8 mouse cellular contexts compared by ENCODE assay signal in the genomic region with DNA sequence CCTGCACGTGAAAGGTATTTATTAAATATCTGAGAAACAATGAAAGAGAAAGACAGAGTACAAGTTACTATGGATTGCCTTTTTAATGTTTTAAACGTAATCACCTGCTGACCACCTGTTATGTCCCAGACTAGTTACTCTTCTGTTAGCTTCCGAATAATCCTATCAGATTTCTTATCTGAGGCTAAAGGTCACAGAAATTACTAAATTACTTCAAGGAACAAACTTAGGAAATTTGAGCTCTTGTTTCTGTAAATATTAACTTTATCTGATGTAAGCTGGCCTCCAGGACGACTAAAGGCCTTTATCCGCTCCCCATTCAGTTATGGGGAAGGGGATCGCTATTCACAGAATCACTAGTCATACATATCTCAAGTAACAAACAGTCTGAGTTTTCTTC. TPM values are rescaled to one million over a fixed set of nuclear protein-coding genes. Genes with fewer than 3 reads are reported as not detected.
DNase-seq lines count a peak whose midpoint lies in the region; ATAC-seq and TF ChIP-seq lines count a peak whose summit lies in the region.

No protein-coding gene starts in this region.

- no peak for TF ChIP-seq CTCF in G1E (IDR thresholded peaks at IDR 0.05; ENCODE audit: low read depth, low read length)
- no peak for TF ChIP-seq CTCF in forebrain, postnatal 0 days (IDR thresholded peaks at IDR 0.05; ENCODE audit: low read depth)
- no peak for TF ChIP-seq CTCF in liver, postnatal 0 days (IDR thresholded peaks at IDR 0.05; ENCODE audit: low read depth)

- ATAC-seq in heart, embryonic 16.5 days (replicated peaks; ENCODE audit: extremely low read depth, insufficient read depth, low FRiP score), result no peak
- no peak for ATAC-seq in G1E (ENCODE audit: extremely low read depth, insufficient number of reproducible peaks, low FRiP score, poor library complexity, severe bottlenecking)
- ATAC-seq in forebrain, postnatal 0 days, result no peak
- ATAC-seq in liver, postnatal 0 days, result no peak

- WGBS in heart, embryonic 16.5 days, result 38% methylated on average over 6 of the region's 6 CpGs
- 48% methylated on average over 6 of the region's 6 CpGs for WGBS in forebrain, postnatal 0 days
- 35% methylated on average over 6 of the region's 6 CpGs for WGBS in liver, postnatal 0 days (ENCODE audit: insufficient replicate concordance)

- DNase-seq in heart, postnatal 14 days, result no peak
- DNase-seq in G1E (ENCODE audit: low spot score), result no peak
- no peak for DNase-seq in forebrain, postnatal 0 days
- DNase-seq in liver, postnatal 0 days, result no peak
- DNase-seq in gastrocnemius, postnatal 4 days (ENCODE audit: low spot score in 2 of 2), result no peak
- no peak for DNase-seq in frontal cortex, postnatal 14 days (ENCODE audit: low spot score in 2 of 2)
- no peak for DNase-seq in left cerebral cortex, adult 18-20 months (ENCODE audit: low spot score in 2 of 2)

- TF ChIP-seq EP300 in liver, postnatal 0 days (IDR thresholded peaks at IDR 0.05; ENCODE audit: low read depth), result no peak

- peak overlapping the region; percentile 85 for H3K9ac ChIP-seq in heart, embryonic 16.5 days (ENCODE audit: low read length)
- H3K9ac ChIP-seq in forebrain, postnatal 0 days, result peak overlapping the region; percentile 84
- H3K9ac ChIP-seq in liver, postnatal 0 days (replicated peaks), result peak overlapping the region; percentile 89; the same call in 1 of the 2 replicates

- no peaks in the 10 kb centered on the region for H3K36me3 ChIP-seq in heart, embryonic 16.5 days (ENCODE audit: control insufficient read depth, insufficient read depth)
- peaks cover 35% of the 10 kb centered on the region for H3K36me3 ChIP-seq in G1E (replicated peaks)
- no peaks in the 10 kb centered on the region for H3K36me3 ChIP-seq in forebrain, postnatal 0 days (ENCODE audit: insufficient read depth)
- no peaks in the 10 kb centered on the region for H3K36me3 ChIP-seq in liver, postnatal 0 days (replicated peaks; ENCODE audit: insufficient read depth, low read length)

- H3K9me3 ChIP-seq in heart, embryonic 16.5 days (replicated peaks; ENCODE audit: control insufficient read depth, low read length), result no peaks in the 10 kb centered on the region
- H3K9me3 ChIP-seq in G1E (replicated peaks), result no peaks in the 10 kb centered on the region
- no peaks in the 10 kb centered on the region for H3K9me3 ChIP-seq in forebrain, postnatal 0 days (ENCODE audit: low read length)
- H3K9me3 ChIP-seq in liver, postnatal 0 days (ENCODE audit: low read length), result no peaks in the 10 kb centered on the region

- intact Hi-C loops in heart, postnatal 14 days (cut with DNase I), result loop anchor here (2.0 to 10.0 kb wide), 3 partner anchors 79 to 377 kb away; partner anchors contain the start of gene Zfand5

- H3K4me1 ChIP-seq in heart, embryonic 16.5 days (ENCODE audit: control insufficient read depth, insufficient read depth, low read length), result peaks cover 28% of the 10 kb centered on the region
- H3K4me1 ChIP-seq in G1E (ENCODE audit: insufficient read depth, low read depth, low read length), result peaks cover 41% of the 10 kb centered on the region
- H3K4me1 ChIP-seq in forebrain, postnatal 0 days (ENCODE audit: insufficient read depth), result peaks cover 21% of the 10 kb centered on the region; the same call in 1 of the 2 replicates
- peaks cover 25% of the 10 kb centered on the region for H3K4me1 ChIP-seq in liver, postnatal 0 days (ENCODE audit: insufficient read depth)

- no peak overlapping the region for H3K27ac ChIP-seq in heart, embryonic 16.5 days (ENCODE audit: low read length)
- H3K27ac ChIP-seq in forebrain, postnatal 0 days (ENCODE audit: low read depth, low read length), result no peak overlapping the region
- H3K27ac ChIP-seq in liver, postnatal 0 days (ENCODE audit: low read depth), result peak overlapping the region; percentile 98

- H3K27me3 ChIP-seq in heart, embryonic 16.5 days (ENCODE audit: control insufficient read depth, insufficient read depth, low read length), result no peaks in the 10 kb centered on the region
- H3K27me3 ChIP-seq in G1E (ENCODE audit: insufficient read depth, low read length), result no peaks in the 10 kb centered on the region
- no peaks in the 10 kb centered on the region for H3K27me3 ChIP-seq in forebrain, postnatal 0 days (ENCODE audit: insufficient read depth, low read length)
- no peaks in the 10 kb centered on the region for H3K27me3 ChIP-seq in liver, postnatal 0 days (ENCODE audit: insufficient read depth, low read length)

- H3K4me3 ChIP-seq in heart, embryonic 16.5 days (ENCODE audit: low read length), result peak overlapping the region; percentile 72
- peak overlapping the region; percentile 92 for H3K4me3 ChIP-seq in G1E (ENCODE audit: low read depth, low read length)
- peak overlapping the region; percentile 96 for H3K4me3 ChIP-seq in forebrain, postnatal 0 days (ENCODE audit: low read depth, low read length)
- H3K4me3 ChIP-seq in liver, postnatal 0 days (ENCODE audit: low read depth, low read length), result peak overlapping the region; percentile 86

- peak overlapping the region; percentile 83 for H3K4me2 ChIP-seq in heart, embryonic 16.5 days (ENCODE audit: low read depth, low read length)
- H3K4me2 ChIP-seq in forebrain, postnatal 0 days (ENCODE audit: low read depth), result peak overlapping the region; percentile 91
- H3K4me2 ChIP-seq in liver, postnatal 0 days (ENCODE audit: low read depth, low read length), result peak overlapping the region; percentile 83

RNA-seq across cellular contexts. Expression of gene 1110059E24Rik, which starts 1.1 kb away (rescaled TPM):
- 38.9 and 43.0 TPM in 2 replicates for polyA plus RNA-seq in heart, embryonic 16.5 days (2015; fragmentation: Nextera tagmentation; extraction: Ambion mirVana)
- total RNA-seq in heart, postnatal 14 days (2021), result 10 to 100 TPM; 15.7 to 16.3 TPM
- 23.9 and 25.6 TPM in 2 replicates for total RNA-seq in G1E (2014; fragmentation: Nextera tagmentation)
- total RNA-seq in G1E (2017), result 35.5 and 41.1 TPM in 2 replicates
- 0.94 TPM in 2 replicates for polyA plus RNA-seq in G1E (2012)
- 36.5 and 45.8 TPM in 2 replicates for total RNA-seq in forebrain, postnatal 0 days (2014; rRNA removed)
- polyA plus RNA-seq in forebrain, postnatal 0 days (2015; fragmentation: Nextera tagmentation; extraction: Ambion mirVana), result 55.5 and 56.9 TPM in 2 replicates
- 17.7 and 18.6 TPM in 2 replicates for polyA plus RNA-seq in liver, postnatal 0 days (2015; fragmentation: Nextera tagmentation; extraction: Ambion mirVana)
- total RNA-seq in gastrocnemius, postnatal 4 days (2021), result 10 to 100 TPM; 26.3 to 26.5 TPM
- total RNA-seq in left cerebral cortex, adult 18-20 months (2021), result 10 to 100 TPM; 22.1 to 24.9 TPM

RNA-seq across cellular contexts. Expression of gene Abhd17b, which starts 1.3 kb away (rescaled TPM):
- polyA plus RNA-seq in heart, embryonic 16.5 days (2015; fragmentation: Nextera tagmentation; extraction: Ambion mirVana), result 18.4 and 19.7 TPM in 2 replicates
- total RNA-seq in heart, postnatal 14 days (2021), result 10 to 100 TPM; 18.8 to 18.9 TPM
- total RNA-seq in G1E (2014; fragmentation: Nextera tagmentation), result 25.3 and 26.4 TPM in 2 replicates
- 33.0 and 34.0 TPM in 2 replicates for total RNA-seq in G1E (2017)
- 7.6 and 8.0 TPM in 2 replicates for polyA plus RNA-seq in G1E (2012)
- 62.7 and 71.1 TPM in 2 replicates for total RNA-seq in forebrain, postnatal 0 days (2014; rRNA removed)
- 42.3 and 45.6 TPM in 2 replicates for polyA plus RNA-seq in forebrain, postnatal 0 days (2015; fragmentation: Nextera tagmentation; extraction: Ambion mirVana)
- polyA plus RNA-seq in liver, postnatal 0 days (2015; fragmentation: Nextera tagmentation; extraction: Ambion mirVana), result 13.9 and 16.7 TPM in 2 replicates
- total RNA-seq in gastrocnemius, postnatal 4 days (2021), result 10 to 100 TPM; 39.3 to 45.7 TPM
- 10 to 100 TPM; 36.8 to 40.6 TPM for total RNA-seq in left cerebral cortex, adult 18-20 months (2021)
